8 mouse cellular contexts compared by ENCODE assay signal in genomic region chr5:75377311-75378300, GRCm38 (mm10).
DNase-seq lines count a peak whose midpoint lies in the region; TF ChIP-seq lines count a peak whose summit lies in the region.

No protein-coding gene starts in this region.

- no peak overlapping the region for H3K4me3 ChIP-seq in lung, adult 2 months (replicated peaks; ENCODE audit: extremely low read depth, low read depth, low read length)

- TF ChIP-seq CTCF in lung, adult 2 months (IDR thresholded peaks at IDR 0.05; ENCODE audit: insufficient read depth, low read length): no peak

- H3K4me1 ChIP-seq in lung, adult 2 months (ENCODE audit: control insufficient read depth, insufficient read depth, low read length): peaks cover 5% of the 10 kb centered on the region

- peak; percentile 42 for DNase-seq in adrenal gland, adult 2 months
- DNase-seq in adrenal gland, postnatal 4 days (ENCODE audit: low spot score in 2 of 2): no peak
- peak; percentile 30 to 42 for DNase-seq in urinary bladder, postnatal 36 days (ENCODE audit: low spot score in 2 of 2)
- no peak for DNase-seq in urinary bladder, postnatal 10 days (ENCODE audit: low spot score)
- peak; percentile 21 for DNase-seq in lung, adult 2 months
- DNase-seq in layer of hippocampus, postnatal 10 days (ENCODE audit: low spot score in 2 of 2): no peak
- no peak for DNase-seq in left cerebral cortex, postnatal 4 days
- DNase-seq in frontal cortex, postnatal 36 days (ENCODE audit: low spot score in 2 of 2): no peak

- intact Hi-C loops in left cerebral cortex, postnatal 4 days (cut with DNase I): no loop called here

- 17% methylated on average over 19 of the region's 19 CpGs for WGBS in lung, adult 2 months

- TF ChIP-seq POLR2A in lung, adult 2 months (IDR thresholded peaks at IDR 0.05; ENCODE audit: borderline replicate concordance, extremely low read depth, low read depth, low read length): no peak

Comparison
In these comparisons a context has a peak if more than half of its experiments do, and no peak if none do; other contexts are left out.
1. DNase-seq: peak in adrenal gland, adult 2 months (single experiment), urinary bladder, postnatal 36 days (2 of 2) and lung, adult 2 months (single experiment); none in adrenal gland, postnatal 4 days (0 of 2), urinary bladder, postnatal 10 days (single experiment), layer of hippocampus, postnatal 10 days (0 of 2), left cerebral cortex, postnatal 4 days (single experiment) and frontal cortex, postnatal 36 days (0 of 2).